Mouse (Mus musculus): ENCODE data around the gene Syn3. TPM values are rescaled to one million over a fixed set of nuclear protein-coding genes. Genes with fewer than 3 reads are reported as not detected.

Syn3 gene
- polyA plus RNA-seq, 1 experiment from 2014 or later, result 7.1 TPM

DNA sequence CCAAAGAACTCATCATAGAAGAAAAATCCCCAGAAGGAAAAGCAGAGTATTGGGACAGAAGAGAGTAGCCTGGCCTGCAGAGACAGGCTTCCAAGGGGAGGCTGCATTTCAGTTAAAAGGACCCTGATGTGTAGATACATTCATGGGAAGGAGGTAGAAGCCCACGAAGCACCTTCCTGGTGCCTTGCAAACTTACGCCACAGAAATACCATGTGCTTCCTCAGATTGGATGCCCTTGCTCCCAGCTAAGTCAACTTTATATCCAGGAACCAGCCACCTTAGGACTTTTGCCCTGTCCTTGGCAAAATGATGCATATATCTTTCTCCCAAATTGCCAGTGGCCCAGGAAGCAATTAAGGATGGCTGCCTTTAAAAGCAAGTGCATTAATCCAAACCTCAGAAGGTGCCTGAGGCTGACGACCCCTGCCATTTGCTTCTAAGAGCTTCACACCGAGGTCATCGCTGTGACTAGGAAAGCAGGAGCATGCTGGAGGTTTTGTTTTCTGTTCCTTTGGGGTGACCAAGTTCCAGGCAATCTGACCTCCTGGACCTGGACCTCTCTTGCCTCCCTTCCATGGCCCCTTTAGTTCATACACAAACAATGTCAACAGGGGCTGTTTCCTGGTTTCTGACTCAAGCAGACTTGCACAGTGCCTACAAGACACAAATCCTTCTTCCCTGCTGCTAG is 167.6 kb downstream of the Syn3 start:
- Histone ChIP-seq H3K36me3 (ENCODE audit: control insufficient read depth, insufficient read depth, low read length) (no peaks in the 10 kb centered on the region), H3K27ac (ENCODE audit: low read depth, low read length) (no peak overlapping the region), H3K4me3 (ENCODE audit: low read depth, low read length) (no peak overlapping the region), H3K4me1 (replicated peaks; ENCODE audit: control insufficient read depth, insufficient read depth, low read length) (no peaks in the 10 kb centered on the region; the same call in 1 of the 2 replicates), H3K27me3 (ENCODE audit: control insufficient read depth, insufficient read depth, low read length) (no peaks in the 10 kb centered on the region), H3K9ac (ENCODE audit: low read length) (no peak overlapping the region), H3K4me2 (ENCODE audit: low read depth, low read length, severe bottlenecking) (no peak overlapping the region), H3K9me3 (ENCODE audit: control insufficient read depth, low read length) (no peaks in the 10 kb centered on the region)
- WGBS, result 70% methylated on average over 5 of the region's 5 CpGs
- DNase-seq (ENCODE audit: low spot score), result no peak
- ATAC-seq (replicated peaks; ENCODE audit: low FRiP score), result no peak

DNA sequence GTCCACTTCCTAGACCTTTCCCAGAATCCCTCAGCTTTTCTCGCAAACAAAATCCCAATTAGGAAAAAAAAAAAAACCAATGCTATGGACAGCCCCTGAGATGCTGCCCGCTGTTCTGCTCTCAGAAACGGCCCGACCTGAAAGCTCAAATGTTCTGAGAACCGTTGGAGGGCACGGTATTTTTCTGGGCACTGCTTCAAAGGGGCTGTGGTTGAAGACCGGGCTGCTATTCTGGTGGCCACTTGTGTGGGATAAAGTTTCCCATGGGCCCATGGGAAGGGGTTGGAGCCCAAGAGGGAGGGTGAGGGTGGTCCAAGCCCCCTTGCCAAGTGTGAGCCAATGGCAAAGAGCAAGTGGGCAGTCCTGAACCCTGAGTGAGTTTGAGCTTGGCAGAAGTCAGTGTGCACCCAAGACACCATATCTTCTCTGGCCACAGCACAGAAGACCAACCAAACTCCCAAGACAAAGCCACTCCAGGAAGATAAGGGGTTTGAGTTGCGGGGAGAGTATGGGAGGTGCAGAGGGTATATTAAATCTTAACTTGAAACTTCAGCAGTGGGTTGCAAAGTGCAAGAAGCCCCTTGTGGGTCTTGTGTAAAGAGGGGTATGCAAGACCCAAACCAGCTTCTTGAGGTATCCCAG is 169.3 kb downstream of the Syn3 start:
- Histone ChIP-seq H3K36me3 (ENCODE audit: control insufficient read depth, insufficient read depth, low read length) (no peaks in the 10 kb centered on the region), H3K9ac (ENCODE audit: low read length) (no peak overlapping the region), H3K4me2 (ENCODE audit: low read depth, low read length, severe bottlenecking) (no peak overlapping the region), H3K27me3 (ENCODE audit: control insufficient read depth, insufficient read depth, low read length) (no peaks in the 10 kb centered on the region), H3K9me3 (ENCODE audit: control insufficient read depth, low read length) (no peaks in the 10 kb centered on the region), H3K4me3 (ENCODE audit: low read depth, low read length) (no peak overlapping the region), H3K4me1 (replicated peaks; ENCODE audit: control insufficient read depth, insufficient read depth, low read length) (no peaks in the 10 kb centered on the region; the same call in 1 of the 2 replicates), H3K27ac (ENCODE audit: low read depth, low read length) (no peak overlapping the region)
- DNase-seq (ENCODE audit: low spot score) (no peak), ATAC-seq (replicated peaks; ENCODE audit: low FRiP score) (no peak)
- WGBS, result 94% methylated on average over 8 of the region's 8 CpGs

DNA sequence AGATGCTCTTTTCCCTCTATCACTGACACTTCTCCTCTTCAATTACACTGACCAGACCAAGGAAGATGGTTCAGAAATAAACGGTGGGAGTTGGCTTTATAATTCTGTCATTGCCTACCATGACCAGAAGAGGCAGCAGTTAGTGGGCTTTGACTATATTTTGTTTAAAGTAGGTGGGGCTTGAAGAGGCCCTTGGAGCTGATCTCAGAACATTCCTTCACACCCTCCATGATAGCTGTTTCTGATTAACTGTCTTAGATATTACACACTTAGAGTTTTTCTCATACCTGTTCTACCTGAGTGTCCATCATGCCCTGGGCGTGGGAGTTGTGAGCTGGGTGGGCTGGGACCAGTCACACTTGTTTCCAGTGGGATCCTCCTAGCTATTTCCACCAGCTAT is 170.0 kb downstream of the Syn3 start:
- no peak overlapping the region for H3K4me2 ChIP-seq (ENCODE audit: low read depth, low read length, severe bottlenecking)
- H3K36me3 ChIP-seq (ENCODE audit: control insufficient read depth, insufficient read depth, low read length), result no peaks in the 10 kb centered on the region
- 90% methylated on average over 2 of the region's 2 CpGs for WGBS
- no peaks in the 10 kb centered on the region; the same call in 1 of the 2 replicates for H3K4me1 ChIP-seq (replicated peaks; ENCODE audit: control insufficient read depth, insufficient read depth, low read length)
- H3K27me3 ChIP-seq (ENCODE audit: control insufficient read depth, insufficient read depth, low read length), result no peaks in the 10 kb centered on the region
- H3K4me3 ChIP-seq (ENCODE audit: low read depth, low read length), result no peak overlapping the region
- H3K27ac ChIP-seq (ENCODE audit: low read depth, low read length), result no peak overlapping the region
- ATAC-seq (replicated peaks; ENCODE audit: low FRiP score) (no peak), DNase-seq (ENCODE audit: low spot score) (no peak)
- H3K9me3 ChIP-seq (ENCODE audit: control insufficient read depth, low read length), result no peaks in the 10 kb centered on the region
- no peak overlapping the region for H3K9ac ChIP-seq (ENCODE audit: low read length)

DNA sequence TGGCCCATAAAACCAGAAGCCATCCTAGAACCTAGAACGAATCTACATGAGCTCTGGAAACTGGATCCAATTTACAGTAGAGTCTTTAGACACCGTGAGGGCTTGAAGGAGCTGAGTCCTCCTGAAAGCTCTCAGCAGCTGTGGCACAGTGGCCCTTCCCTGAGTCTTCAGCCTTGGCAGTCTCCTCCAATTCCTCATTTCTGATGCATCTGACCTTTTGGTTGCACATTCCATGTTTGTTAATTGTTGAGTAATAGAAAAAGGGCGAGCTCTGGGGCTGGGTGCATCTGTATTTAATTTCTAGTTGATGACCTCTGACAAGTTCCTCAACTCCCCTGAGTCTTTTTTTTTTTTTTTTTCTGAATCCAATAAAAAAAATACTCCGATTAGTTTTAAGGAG is 170.6 kb downstream of the Syn3 start:
- ATAC-seq (replicated peaks; ENCODE audit: low FRiP score) (no peak), DNase-seq (ENCODE audit: low spot score) (no peak)
- no peaks in the 10 kb centered on the region for H3K27me3 ChIP-seq (ENCODE audit: control insufficient read depth, insufficient read depth, low read length)
- no peaks in the 10 kb centered on the region; the same call in 1 of the 2 replicates for H3K4me1 ChIP-seq (replicated peaks; ENCODE audit: control insufficient read depth, insufficient read depth, low read length)
- 85% methylated on average over 4 of the region's 4 CpGs for WGBS
- H3K4me2 ChIP-seq (ENCODE audit: low read depth, low read length, severe bottlenecking), result no peak overlapping the region
- no peak overlapping the region for H3K4me3 ChIP-seq (ENCODE audit: low read depth, low read length)
- H3K36me3 ChIP-seq (ENCODE audit: control insufficient read depth, insufficient read depth, low read length), result no peaks in the 10 kb centered on the region
- H3K9me3 ChIP-seq (ENCODE audit: control insufficient read depth, low read length), result no peaks in the 10 kb centered on the region
- no peak overlapping the region for H3K9ac ChIP-seq (ENCODE audit: low read length)
- H3K27ac ChIP-seq (ENCODE audit: low read depth, low read length), result no peak overlapping the region

DNA sequence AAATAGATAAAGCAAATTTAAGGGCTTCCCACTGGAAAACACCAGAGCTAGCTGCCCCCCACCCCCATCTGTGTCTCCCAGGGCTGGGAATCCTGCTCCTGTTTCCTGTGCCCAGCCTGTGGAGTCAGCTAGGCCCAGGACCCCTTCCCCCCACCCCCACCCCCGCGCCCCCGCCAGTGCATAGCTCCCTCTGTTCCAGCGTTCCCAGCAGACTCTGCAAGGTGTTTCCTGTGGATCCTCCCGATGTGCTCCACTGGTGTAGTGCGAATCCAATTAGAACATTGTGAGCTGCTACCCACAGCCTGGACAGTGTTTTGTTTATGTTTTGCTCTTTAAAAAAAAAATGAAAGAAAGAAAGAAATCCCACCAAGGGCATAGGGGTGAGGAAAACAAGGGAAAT is 173.4 kb downstream of the Syn3 start:
- Histone ChIP-seq H3K36me3 (ENCODE audit: control insufficient read depth, insufficient read depth, low read length) (no peaks in the 10 kb centered on the region), H3K27me3 (ENCODE audit: control insufficient read depth, insufficient read depth, low read length) (no peaks in the 10 kb centered on the region), H3K4me1 (replicated peaks; ENCODE audit: control insufficient read depth, insufficient read depth, low read length) (no peaks in the 10 kb centered on the region), H3K4me3 (ENCODE audit: low read depth, low read length) (no peak overlapping the region), H3K27ac (ENCODE audit: low read depth, low read length) (no peak overlapping the region), H3K9ac (ENCODE audit: low read length) (no peak overlapping the region), H3K9me3 (ENCODE audit: control insufficient read depth, low read length) (no peaks in the 10 kb centered on the region), H3K4me2 (ENCODE audit: low read depth, low read length, severe bottlenecking) (no peak overlapping the region)
- DNase-seq (ENCODE audit: low spot score) (no peak), ATAC-seq (replicated peaks; ENCODE audit: low FRiP score) (no peak)
- 37% methylated on average over 6 of the region's 6 CpGs for WGBS

DNA sequence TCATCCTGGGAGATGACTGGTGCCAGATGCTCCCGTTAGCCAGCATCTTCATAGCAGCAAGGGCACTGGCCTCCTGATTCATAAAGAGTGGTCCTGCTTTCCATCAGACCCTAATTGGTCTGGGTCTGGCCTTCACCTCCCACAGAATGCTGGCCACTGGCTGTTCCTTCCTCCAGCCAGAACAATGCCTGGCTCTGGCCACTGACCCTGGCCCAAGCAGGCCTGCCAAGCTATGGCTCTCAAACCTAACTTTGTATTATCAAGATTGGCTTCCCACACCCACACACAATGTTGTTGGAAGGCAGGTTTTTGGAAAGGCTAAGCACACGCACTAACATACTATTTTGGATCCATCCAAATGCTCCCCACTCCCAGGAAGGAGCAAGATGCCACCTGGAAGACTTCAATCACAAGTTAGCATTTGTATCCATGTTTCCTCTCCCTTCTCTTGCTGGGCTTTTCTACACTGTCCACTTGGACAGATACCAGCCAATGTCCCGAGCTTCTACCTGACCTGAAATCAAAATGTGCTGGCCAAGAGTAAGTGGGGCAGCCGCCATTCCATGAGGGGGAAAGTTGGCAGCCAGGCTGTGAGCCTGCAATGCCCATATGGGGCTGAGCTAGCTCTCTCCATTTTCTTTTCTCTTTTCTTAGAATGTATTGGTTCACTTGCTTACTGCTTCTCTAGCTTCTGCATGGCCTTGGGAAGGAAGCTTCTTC is 175.3 kb downstream of the Syn3 start:
- WGBS, result 79% methylated on average over 4 of the region's 4 CpGs

DNA sequence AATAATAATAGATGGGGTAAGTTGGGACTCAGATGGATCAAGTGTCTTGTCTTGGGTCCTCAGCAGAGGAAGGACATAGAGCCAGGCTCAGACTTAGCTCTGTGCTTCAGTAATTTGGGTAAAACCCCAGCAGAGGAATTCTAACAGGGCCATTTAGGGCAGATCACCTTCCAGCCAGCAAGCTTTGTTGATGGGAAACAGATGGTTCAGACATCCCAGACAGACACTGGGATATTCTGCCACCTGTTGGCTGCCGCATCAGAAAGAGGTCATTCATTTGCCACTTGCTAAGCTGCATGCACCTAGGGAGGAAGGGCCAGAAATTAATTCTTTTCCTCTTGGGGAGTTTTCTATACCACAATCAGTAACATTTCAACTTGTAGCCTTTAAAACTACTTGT is 176.7 kb downstream of the Syn3 start:
- WGBS, result 63% methylated on average over 1 of the region's 1 CpGs
- Histone ChIP-seq H3K36me3 (ENCODE audit: control insufficient read depth, insufficient read depth, low read length) (no peaks in the 10 kb centered on the region), H3K4me1 (replicated peaks; ENCODE audit: control insufficient read depth, insufficient read depth, low read length) (no peaks in the 10 kb centered on the region; the same call in 1 of the 2 replicates), H3K4me2 (ENCODE audit: low read depth, low read length, severe bottlenecking) (no peak overlapping the region), H3K27ac (ENCODE audit: low read depth, low read length) (no peak overlapping the region), H3K9ac (ENCODE audit: low read length) (no peak overlapping the region), H3K9me3 (ENCODE audit: control insufficient read depth, low read length) (no peaks in the 10 kb centered on the region), H3K4me3 (ENCODE audit: low read depth, low read length) (no peak overlapping the region), H3K27me3 (ENCODE audit: control insufficient read depth, insufficient read depth, low read length) (no peaks in the 10 kb centered on the region)
- ATAC-seq (replicated peaks; ENCODE audit: low FRiP score), result no peak
- DNase-seq (ENCODE audit: low spot score), result no peak

More for the DNA sequence above, 175.3 kb downstream of the Syn3 start:
- Histone ChIP-seq H3K36me3 (ENCODE audit: control insufficient read depth, insufficient read depth, low read length) (no peaks in the 10 kb centered on the region), H3K4me2 (ENCODE audit: low read depth, low read length, severe bottlenecking) (no peak overlapping the region), H3K27me3 (ENCODE audit: control insufficient read depth, insufficient read depth, low read length) (no peaks in the 10 kb centered on the region), H3K9me3 (ENCODE audit: control insufficient read depth, low read length) (no peaks in the 10 kb centered on the region), H3K4me1 (replicated peaks; ENCODE audit: control insufficient read depth, insufficient read depth, low read length) (no peaks in the 10 kb centered on the region; the same call in 1 of the 2 replicates), H3K9ac (ENCODE audit: low read length) (no peak overlapping the region), H3K4me3 (ENCODE audit: low read depth, low read length) (no peak overlapping the region), H3K27ac (ENCODE audit: low read depth, low read length) (no peak overlapping the region)
- DNase-seq (ENCODE audit: low spot score), result no peak
- ATAC-seq (replicated peaks; ENCODE audit: low FRiP score), result no peak

DNA sequence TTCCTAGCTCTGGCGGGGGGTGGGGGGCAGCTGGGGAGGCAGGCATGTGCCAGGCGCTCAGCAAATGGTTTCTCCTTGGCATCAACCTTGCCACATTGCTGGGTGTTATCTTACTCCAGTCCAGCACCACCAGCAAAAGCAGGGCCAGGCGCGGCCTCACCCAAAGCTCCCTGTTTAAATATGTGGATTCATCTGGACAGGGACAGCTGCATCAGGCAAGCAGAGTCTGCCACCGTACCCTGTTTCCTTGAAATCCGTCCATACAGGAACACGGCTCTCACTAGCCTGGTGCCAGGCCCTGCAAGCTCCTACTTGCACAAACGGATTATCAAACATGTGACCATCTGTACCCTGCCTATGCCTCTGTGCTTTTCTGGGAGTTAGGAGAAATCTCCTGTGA is 177.5 kb downstream of the Syn3 start:
- ATAC-seq (replicated peaks; ENCODE audit: low FRiP score) (no peak), DNase-seq (ENCODE audit: low spot score) (no peak)
- Histone ChIP-seq H3K4me1 (replicated peaks; ENCODE audit: control insufficient read depth, insufficient read depth, low read length) (no peaks in the 10 kb centered on the region; the same call in 1 of the 2 replicates), H3K4me3 (ENCODE audit: low read depth, low read length) (no peak overlapping the region), H3K36me3 (ENCODE audit: control insufficient read depth, insufficient read depth, low read length) (no peaks in the 10 kb centered on the region), H3K27ac (ENCODE audit: low read depth, low read length) (no peak overlapping the region), H3K27me3 (ENCODE audit: control insufficient read depth, insufficient read depth, low read length) (no peaks in the 10 kb centered on the region), H3K4me2 (ENCODE audit: low read depth, low read length, severe bottlenecking) (no peak overlapping the region), H3K9me3 (ENCODE audit: control insufficient read depth, low read length) (no peaks in the 10 kb centered on the region), H3K9ac (ENCODE audit: low read length) (no peak overlapping the region)
- 77% methylated on average over 8 of the region's 8 CpGs for WGBS
